Mouse (Mus musculus) liver, adult 2 months (tissue): ENCODE data around the gene Itih3.

Experiments used
- CTCF ChIP-seq: fragments of 200-500 bp; IDR thresholded peaks from 2 replicates; pipeline ENCODE4 v1.5.1; 2011; ENCODE audit warnings: low read depth, low read length, control low read depth
- POLR2A ChIP-seq: fragments of 200-500 bp; IDR thresholded peaks from 2 replicates; pipeline ENCODE4 v1.6.1; 2011; ENCODE audit warnings: low read length, control low read depth; ENCODE audit not compliant: insufficient read depth; ENCODE audit errors: extremely low read depth

- TF ChIP-seq POLR2A (no peak), CTCF (no peak)
These were observed 26.4 kb upstream of the Itih3 start for GRCm38 (mm10) chr14:30949986-30950385.
